Mouse (Mus musculus) kidney, postnatal 10 days (tissue): Measurements from ENCODE around the gene Onecut3.

Experiments
- DNase-seq: peaks from one replicate; pipeline ENCODE4 v3.0.0; 2021; ENCODE audit warnings: mixed read lengths

Onecut3 gene

DNA sequence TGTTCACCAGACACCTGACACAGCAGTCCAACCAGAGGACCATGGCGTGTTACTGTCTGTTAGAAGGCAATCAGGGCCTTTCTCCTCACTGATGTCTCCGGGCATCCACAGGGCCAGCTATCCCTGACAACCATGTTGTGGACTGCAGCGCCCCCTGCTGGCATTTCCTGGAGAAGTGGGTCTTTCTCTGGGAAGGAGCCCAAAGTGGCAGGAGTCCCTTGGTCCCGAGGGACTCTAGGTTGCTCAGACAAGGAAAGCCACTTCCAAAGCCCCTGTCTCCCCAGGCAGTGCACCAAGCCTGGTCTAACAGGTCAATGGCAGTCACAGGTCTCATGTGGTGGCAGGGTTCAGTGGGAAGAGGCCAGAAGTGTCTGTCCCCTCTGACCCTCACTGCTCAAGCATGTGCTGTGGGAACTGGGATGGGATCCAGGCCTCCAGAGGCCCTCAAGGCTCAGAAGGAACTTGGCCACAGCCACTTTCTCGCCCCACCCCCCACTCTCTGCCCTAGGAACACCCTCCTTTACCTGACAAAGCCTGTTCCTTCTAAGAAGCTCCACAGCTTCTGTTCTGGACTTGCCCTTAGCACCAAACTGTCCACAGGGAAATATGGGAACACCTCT lies 62.8 kb downstream of the Onecut3 start:
- peak; percentile 88 for DNase-seq

- no peak for DNase-seq
Measured at GRCm38 (mm10) chr10:80559431-80559830, 64.8 kb downstream of the Onecut3 start.

- no peak for DNase-seq
Measured at GRCm38 (mm10) chr10:80560621-80561020, 66.0 kb downstream of the Onecut3 start.

DNA sequence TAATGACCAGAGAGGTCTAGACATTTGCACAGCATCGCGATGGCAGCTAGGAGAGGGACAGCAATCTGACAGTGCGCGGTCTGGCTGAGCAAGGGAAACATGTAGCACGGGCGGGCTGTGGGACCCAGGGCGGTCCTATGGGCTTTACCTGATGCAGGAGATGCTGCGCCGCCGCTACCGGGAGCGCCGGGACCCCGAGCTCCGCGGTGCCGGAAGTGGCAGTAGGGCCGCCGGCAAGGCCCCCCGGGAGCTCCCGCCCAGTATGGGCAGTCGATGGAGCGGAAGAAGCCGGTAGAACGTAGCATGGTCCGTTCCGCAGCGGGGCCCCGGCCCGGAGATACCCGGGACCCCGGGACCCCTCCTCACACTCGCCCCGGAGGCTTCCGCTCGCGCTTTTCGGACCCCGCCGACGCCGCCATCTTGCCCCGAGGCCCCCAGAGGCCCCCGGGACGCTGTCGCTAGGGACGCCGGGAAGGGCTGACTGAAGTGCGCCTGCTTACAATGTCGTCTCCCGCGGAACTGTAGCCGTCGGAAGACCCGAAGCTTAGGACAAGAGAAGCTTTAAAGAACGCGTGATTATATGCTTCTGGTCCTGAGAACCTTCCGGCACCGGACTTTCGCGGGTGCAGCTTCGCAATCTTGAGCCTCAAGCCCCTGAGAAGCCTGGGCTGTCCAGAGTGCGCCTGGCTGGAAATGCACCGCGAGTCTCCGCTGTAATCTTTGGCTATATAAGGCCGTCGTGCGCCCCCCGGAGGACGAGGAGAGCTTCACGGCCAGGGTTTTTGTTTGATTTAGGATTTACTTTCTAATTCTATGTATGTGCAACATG lies 66.7 kb downstream of the Onecut3 start, which contains the start of gene Rexo1:
TSS of gene Rexo1 (minus strand) at position 445 of the 829 bp plus-strand sequence.
- peak; percentile 96 for DNase-seq

DNA sequence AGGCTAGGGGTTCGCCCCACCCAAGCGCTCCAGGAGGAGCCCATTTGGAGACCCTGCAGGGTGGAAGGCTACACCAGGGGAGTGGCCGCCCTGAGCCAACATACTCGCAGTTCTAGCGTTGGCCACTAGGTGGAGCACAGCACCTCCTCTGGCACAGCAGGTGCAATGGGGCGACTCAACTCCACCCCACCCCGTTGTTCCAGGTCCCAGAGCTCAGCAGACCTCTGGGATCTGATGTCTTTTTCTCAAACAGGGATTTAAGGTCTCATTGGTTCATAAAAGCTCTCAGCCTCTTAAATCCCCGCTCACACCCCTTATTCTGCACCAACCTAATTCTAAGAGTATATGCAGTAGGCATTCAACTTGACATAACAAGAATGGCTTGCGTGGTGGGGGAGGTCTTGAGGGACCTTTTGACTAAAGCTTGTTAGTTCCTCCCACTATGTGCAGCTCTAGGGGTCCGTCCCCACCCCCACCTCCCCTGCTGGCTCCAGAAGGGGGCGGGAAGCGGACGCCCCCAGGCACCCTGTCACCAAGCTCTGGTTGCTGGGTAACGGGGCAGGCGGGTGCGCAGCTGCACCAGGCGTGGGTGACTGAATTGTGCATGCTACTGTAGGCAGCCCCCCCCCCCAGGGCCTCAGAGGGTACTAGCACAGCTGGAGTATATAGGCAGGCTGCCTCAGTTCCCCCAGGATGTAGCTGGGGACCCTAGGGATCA lies 71.9 kb downstream of the Onecut3 start:
- peak; percentile 93 for DNase-seq
